Mouse (Mus musculus) R1 (cell line): ENCODE measurements around the gene Foxj2.

Experiments used
- DNase-seq: peaks from one replicate; pipeline ENCODE4 v3.0.0-alpha.2; 2018; ENCODE audit warnings: low read depth, low spot score

Foxj2 gene

GRCm38 (mm10) chr6:122812716-122813115, 7.0 kb upstream of the Foxj2 start:
- no peak for DNase-seq

GRCm38 (mm10) chr6:122813640-122814039, 6.1 kb upstream of the Foxj2 start:
- DNase-seq, result no peak

GRCm38 (mm10) chr6:122820071-122820798, 521 bp downstream of the Foxj2 start:
- DNase-seq, result peak; percentile 77

- DNase-seq, result no peak
Measured at GRCm38 (mm10) chr6:122820799-122821650, 1.3 kb downstream of the Foxj2 start.

GRCm38 (mm10) chr6:122821822-122822221, 2.1 kb downstream of the Foxj2 start:
- no peak for DNase-seq

GRCm38 (mm10) chr6:122824086-122824485, 4.4 kb downstream of the Foxj2 start:
- DNase-seq, result no peak

- DNase-seq, result no peak
Measured at GRCm38 (mm10) chr6:122825166-122825565, 5.5 kb downstream of the Foxj2 start.

- DNase-seq, result peak; percentile 91
Measured at GRCm38 (mm10) chr6:122825923-122826742, 6.4 kb downstream of the Foxj2 start.

- DNase-seq, result peak; percentile 76
Measured at GRCm38 (mm10) chr6:122828086-122828485, 8.4 kb downstream of the Foxj2 start.

- DNase-seq, result peak; percentile 66
Measured at GRCm38 (mm10) chr6:122832880-122833279, 13.2 kb downstream of the Foxj2 start.

- DNase-seq, result peak; percentile 77
Measured at GRCm38 (mm10) chr6:122834365-122834764, 14.7 kb downstream of the Foxj2 start.

GRCm38 (mm10) chr6:122836974-122837373, 17.3 kb downstream of the Foxj2 start:
- no peak for DNase-seq

GRCm38 (mm10) chr6:122837539-122837938, 17.8 kb downstream of the Foxj2 start:
- no peak for DNase-seq

- DNase-seq, result no peak
Measured at GRCm38 (mm10) chr6:122843759-122844158, 24.0 kb downstream of the Foxj2 start.

- DNase-seq, result no peak
Measured at GRCm38 (mm10) chr6:122852696-122853095, 33.0 kb downstream of the Foxj2 start.

GRCm38 (mm10) chr6:122854552-122854951, 34.8 kb downstream of the Foxj2 start:
- no peak for DNase-seq

- no peak for DNase-seq
Measured at GRCm38 (mm10) chr6:122855955-122856354, 36.2 kb downstream of the Foxj2 start, which contains the start of gene C3ar1. TSS of gene C3ar1 (minus strand) at chr6:122856161.

GRCm38 (mm10) chr6:122862434-122862833, 42.7 kb downstream of the Foxj2 start:
- peak; percentile 45 for DNase-seq

- DNase-seq, result no peak
Measured at GRCm38 (mm10) chr6:122862871-122863270, 43.2 kb downstream of the Foxj2 start.

GRCm38 (mm10) chr6:122867914-122868313, 48.2 kb downstream of the Foxj2 start:
- no peak for DNase-seq

- no peak for DNase-seq
Measured at GRCm38 (mm10) chr6:122869846-122870245, 50.1 kb downstream of the Foxj2 start.

- DNase-seq, result no peak
Measured at GRCm38 (mm10) chr6:122872800-122873199, 53.1 kb downstream of the Foxj2 start.
